Mouse (Mus musculus): ENCODE results near the gene Ppm1l. TPM values are rescaled to one million over a fixed set of nuclear protein-coding genes. Genes with fewer than 3 reads are reported as not detected.

The Ppm1l gene
- polyA plus RNA-seq, 1 experiment from 2014 or later: 17.2 TPM

GRCm38 (mm10) chr3:69576715-69577114 lies 260.1 kb downstream of the Ppm1l start:
- H3K9ac ChIP-seq (ENCODE audit: low read depth, low read length): no peak overlapping the region
- no peak for ATAC-seq (ENCODE audit: low FRiP score)
- no peak overlapping the region for H3K4me2 ChIP-seq (replicated peaks; ENCODE audit: low read depth, low read length)
- no peak overlapping the region for H3K27ac ChIP-seq (ENCODE audit: low read depth, low read length)
- no peaks in the 10 kb centered on the region for H3K27me3 ChIP-seq (ENCODE audit: control insufficient read depth, insufficient read depth, low read length)
- H3K9me3 ChIP-seq (ENCODE audit: control insufficient read depth, low read length): no peaks in the 10 kb centered on the region
- DNase-seq (ENCODE audit: low spot score): no peak
- H3K4me1 ChIP-seq (replicated peaks; ENCODE audit: control insufficient read depth, insufficient read depth, low read length): no peaks in the 10 kb centered on the region
- 91% methylated on average over 3 of the region's 3 CpGs for WGBS
- H3K4me3 ChIP-seq (ENCODE audit: low read depth, low read length): no peak overlapping the region
- H3K36me3 ChIP-seq (ENCODE audit: control insufficient read depth, insufficient read depth, low read length): no peaks in the 10 kb centered on the region

DNA sequence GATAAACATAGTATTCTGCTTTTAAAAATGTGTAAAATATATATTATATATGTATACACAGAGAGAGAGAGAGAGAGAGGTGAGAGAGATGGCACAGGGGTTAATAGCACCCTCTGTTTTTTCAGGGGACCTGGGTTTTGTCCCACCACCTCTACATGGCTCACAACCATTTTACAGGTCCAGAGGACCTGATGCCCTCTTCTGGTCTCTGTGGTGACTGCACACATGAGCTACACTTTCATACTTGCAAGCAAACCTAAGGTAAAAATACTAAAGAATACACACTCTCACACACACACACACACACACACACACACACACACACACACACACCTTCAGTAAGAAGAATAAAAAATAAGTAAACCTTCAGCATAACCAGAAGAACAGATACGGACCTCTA lies 262.1 kb downstream of the Ppm1l start:
- Histone ChIP-seq H3K27ac (ENCODE audit: low read depth, low read length) (no peak overlapping the region), H3K9ac (ENCODE audit: low read depth, low read length) (no peak overlapping the region), H3K27me3 (ENCODE audit: control insufficient read depth, insufficient read depth, low read length) (no peaks in the 10 kb centered on the region), H3K4me3 (ENCODE audit: low read depth, low read length) (no peak overlapping the region), H3K9me3 (ENCODE audit: control insufficient read depth, low read length) (no peaks in the 10 kb centered on the region), H3K4me1 (replicated peaks; ENCODE audit: control insufficient read depth, insufficient read depth, low read length) (no peaks in the 10 kb centered on the region), H3K36me3 (ENCODE audit: control insufficient read depth, insufficient read depth, low read length) (no peaks in the 10 kb centered on the region), H3K4me2 (replicated peaks; ENCODE audit: low read depth, low read length) (no peak overlapping the region)
- 97% methylated on average over 1 of the region's 1 CpGs for WGBS
- no peak for DNase-seq (ENCODE audit: low spot score)
- no peak for ATAC-seq (ENCODE audit: low FRiP score)

DNA sequence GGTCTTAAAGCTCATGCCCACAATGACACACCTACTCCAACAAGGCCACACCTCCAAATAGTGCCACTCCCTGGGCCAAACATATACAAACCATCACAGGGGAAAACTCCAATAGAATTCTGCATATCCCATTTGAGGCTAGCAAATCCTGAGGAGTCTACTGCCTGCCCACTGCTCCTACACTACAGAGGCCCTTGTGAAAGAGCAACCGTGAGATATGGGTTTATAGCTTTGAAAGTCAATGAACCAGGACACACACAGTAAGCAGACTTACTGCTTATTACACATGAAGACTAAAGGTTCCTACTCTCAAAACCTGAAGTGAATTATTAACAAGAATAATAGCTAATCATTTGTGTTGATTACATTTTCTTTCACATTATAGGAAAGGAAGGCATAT lies 267.1 kb downstream of the Ppm1l start:
- Histone ChIP-seq H3K4me3 (ENCODE audit: low read depth, low read length) (no peak overlapping the region), H3K4me2 (replicated peaks; ENCODE audit: low read depth, low read length) (no peak overlapping the region), H3K9me3 (ENCODE audit: control insufficient read depth, low read length) (no peaks in the 10 kb centered on the region), H3K9ac (ENCODE audit: low read depth, low read length) (no peak overlapping the region), H3K27me3 (ENCODE audit: control insufficient read depth, insufficient read depth, low read length) (no peaks in the 10 kb centered on the region), H3K27ac (ENCODE audit: low read depth, low read length) (no peak overlapping the region), H3K36me3 (ENCODE audit: control insufficient read depth, insufficient read depth, low read length) (no peaks in the 10 kb centered on the region), H3K4me1 (replicated peaks; ENCODE audit: control insufficient read depth, insufficient read depth, low read length) (no peaks in the 10 kb centered on the region)
- WGBS: 91% methylated on average over 1 of the region's 1 CpGs
- no peak for ATAC-seq (ENCODE audit: low FRiP score)
- no peak for DNase-seq (ENCODE audit: low spot score)

DNA sequence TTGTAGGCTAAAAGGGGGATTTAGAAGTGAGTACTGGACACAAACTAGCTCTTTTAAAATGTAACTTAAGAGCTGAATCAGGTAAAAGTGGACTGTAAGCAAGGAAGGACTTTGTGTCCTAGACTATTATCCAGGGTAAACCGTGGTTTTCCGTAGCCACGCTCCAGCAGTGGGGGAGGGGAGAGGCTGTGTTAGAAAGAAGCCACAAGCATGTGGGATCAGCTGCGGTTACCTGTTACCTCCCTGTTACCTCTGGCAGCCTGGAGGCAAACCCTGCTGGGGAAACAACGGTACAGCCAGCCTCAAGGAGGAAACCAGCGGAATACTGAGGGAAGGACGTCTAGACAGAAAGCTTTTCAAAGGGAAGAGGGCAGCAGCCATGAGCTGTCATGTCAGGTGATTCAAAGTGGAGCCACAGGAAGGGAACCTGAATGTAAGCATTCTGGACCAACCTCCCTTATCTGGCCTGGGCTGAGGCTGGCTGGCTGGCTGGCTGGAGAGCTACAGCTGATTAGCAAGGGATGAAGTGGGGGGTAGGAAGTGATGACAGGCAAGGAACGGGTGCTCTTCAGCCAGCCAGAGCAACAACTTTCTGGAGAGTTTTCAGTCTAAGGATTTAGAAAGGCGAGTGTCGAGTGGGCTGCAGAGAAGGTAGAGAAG lies 271.6 kb downstream of the Ppm1l start:
- Histone ChIP-seq H3K4me2 (replicated peaks; ENCODE audit: low read depth, low read length) (no peak overlapping the region), H3K36me3 (ENCODE audit: control insufficient read depth, insufficient read depth, low read length) (no peaks in the 10 kb centered on the region), H3K27me3 (ENCODE audit: control insufficient read depth, insufficient read depth, low read length) (no peaks in the 10 kb centered on the region), H3K4me1 (replicated peaks; ENCODE audit: control insufficient read depth, insufficient read depth, low read length) (no peaks in the 10 kb centered on the region), H3K4me3 (ENCODE audit: low read depth, low read length) (no peak overlapping the region), H3K27ac (ENCODE audit: low read depth, low read length) (no peak overlapping the region), H3K9me3 (ENCODE audit: control insufficient read depth, low read length) (no peaks in the 10 kb centered on the region), H3K9ac (ENCODE audit: low read depth, low read length) (no peak overlapping the region)
- no peak for DNase-seq (ENCODE audit: low spot score)
- no peak for ATAC-seq (ENCODE audit: low FRiP score)
- 53% methylated on average over 10 of the region's 10 CpGs for WGBS

- no peaks in the 10 kb centered on the region for H3K27me3 ChIP-seq (ENCODE audit: control insufficient read depth, insufficient read depth, low read length)
- WGBS: 89% methylated on average over 8 of the region's 8 CpGs
These were observed 276.8 kb downstream of the Ppm1l start for GRCm38 (mm10) chr3:69593426-69593825.

DNA sequence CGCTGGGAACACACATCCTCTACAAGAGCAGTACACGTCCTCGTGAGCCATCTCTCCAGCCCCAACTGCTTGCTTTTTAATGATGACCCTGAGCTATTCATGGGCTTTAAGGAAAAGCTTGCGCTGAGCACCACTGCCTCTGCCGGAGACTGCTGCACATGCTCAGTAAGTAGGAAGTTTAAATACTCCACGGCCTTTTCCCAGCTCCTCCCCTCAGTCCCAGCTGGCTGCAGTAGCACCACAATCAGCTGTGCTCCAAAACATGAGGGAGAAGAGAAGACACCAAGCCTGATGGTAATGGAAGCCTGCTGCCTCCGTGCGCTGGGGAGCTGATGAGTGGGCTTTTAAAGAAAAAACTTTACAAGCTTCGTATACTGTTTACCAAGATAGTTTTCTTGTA lies 277.4 kb downstream of the Ppm1l start:
- no peak overlapping the region for H3K4me2 ChIP-seq (replicated peaks; ENCODE audit: low read depth, low read length)
- no peaks in the 10 kb centered on the region for H3K4me1 ChIP-seq (replicated peaks; ENCODE audit: control insufficient read depth, insufficient read depth, low read length)
- H3K9me3 ChIP-seq (ENCODE audit: control insufficient read depth, low read length): no peaks in the 10 kb centered on the region
- no peak overlapping the region for H3K27ac ChIP-seq (ENCODE audit: low read depth, low read length)
- H3K36me3 ChIP-seq (ENCODE audit: control insufficient read depth, insufficient read depth, low read length): no peaks in the 10 kb centered on the region
- peak; percentile 9 for DNase-seq (ENCODE audit: low spot score)
- H3K9ac ChIP-seq (ENCODE audit: low read depth, low read length): no peak overlapping the region
- H3K4me3 ChIP-seq (ENCODE audit: low read depth, low read length): no peak overlapping the region
- WGBS: 77% methylated on average over 9 of the region's 9 CpGs
- ATAC-seq (ENCODE audit: low FRiP score): no peak
- H3K27me3 ChIP-seq (ENCODE audit: control insufficient read depth, insufficient read depth, low read length): no peaks in the 10 kb centered on the region

More at GRCm38 (mm10) chr3:69593426-69593825, 276.8 kb downstream of the Ppm1l start:
- H3K9ac ChIP-seq (ENCODE audit: low read depth, low read length): no peak overlapping the region
- ATAC-seq (ENCODE audit: low FRiP score) (no peak), DNase-seq (ENCODE audit: low spot score) (no peak)
- no peak overlapping the region for H3K27ac ChIP-seq (ENCODE audit: low read depth, low read length)
- no peaks in the 10 kb centered on the region for H3K4me1 ChIP-seq (replicated peaks; ENCODE audit: control insufficient read depth, insufficient read depth, low read length)
- no peaks in the 10 kb centered on the region for H3K36me3 ChIP-seq (ENCODE audit: control insufficient read depth, insufficient read depth, low read length)
- H3K4me2 ChIP-seq (replicated peaks; ENCODE audit: low read depth, low read length): no peak overlapping the region
- H3K9me3 ChIP-seq (ENCODE audit: control insufficient read depth, low read length): no peaks in the 10 kb centered on the region
- no peak overlapping the region for H3K4me3 ChIP-seq (ENCODE audit: low read depth, low read length)

DNA sequence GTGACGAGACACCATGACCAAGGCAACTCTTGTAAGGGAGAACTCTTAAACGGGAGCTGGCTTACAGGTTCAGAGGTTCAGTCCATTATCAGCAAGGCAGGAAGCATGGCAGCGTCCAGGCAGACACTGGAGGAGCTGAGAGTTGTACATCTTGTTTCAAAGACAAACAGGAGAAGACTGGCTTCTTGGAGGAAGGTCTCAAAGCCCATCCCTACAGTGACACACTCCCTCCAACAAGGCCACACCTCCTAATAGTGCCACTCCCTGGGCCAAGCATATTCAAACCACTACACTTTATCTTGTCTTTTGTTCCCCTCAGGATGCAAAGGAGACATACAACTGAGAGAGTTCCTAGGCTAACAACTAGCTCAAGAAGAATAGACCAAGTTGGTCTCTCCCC lies 279.5 kb downstream of the Ppm1l start:
- no peak overlapping the region for H3K4me2 ChIP-seq (replicated peaks; ENCODE audit: low read depth, low read length)

GRCm38 (mm10) chr3:69597211-69597610 lies 280.6 kb downstream of the Ppm1l start:
- DNase-seq (ENCODE audit: low spot score) (no peak), ATAC-seq (ENCODE audit: low FRiP score) (no peak)
- H3K36me3 ChIP-seq (ENCODE audit: control insufficient read depth, insufficient read depth, low read length): no peaks in the 10 kb centered on the region
- H3K4me1 ChIP-seq (replicated peaks; ENCODE audit: control insufficient read depth, insufficient read depth, low read length): no peaks in the 10 kb centered on the region
- WGBS: 90% methylated on average over 6 of the region's 6 CpGs
- H3K4me2 ChIP-seq (replicated peaks; ENCODE audit: low read depth, low read length): peak overlapping the region; percentile 78; the same call in 1 of the 2 replicates
- H3K27me3 ChIP-seq (ENCODE audit: control insufficient read depth, insufficient read depth, low read length): no peaks in the 10 kb centered on the region
- peak overlapping the region; percentile 76; the same call in 1 of the 2 replicates for H3K4me3 ChIP-seq (ENCODE audit: low read depth, low read length)
- no peaks in the 10 kb centered on the region for H3K9me3 ChIP-seq (ENCODE audit: control insufficient read depth, low read length)
- no peak overlapping the region for H3K9ac ChIP-seq (ENCODE audit: low read depth, low read length)
- no peak overlapping the region for H3K27ac ChIP-seq (ENCODE audit: low read depth, low read length)

More for the DNA sequence above, 279.5 kb downstream of the Ppm1l start:
- ATAC-seq (ENCODE audit: low FRiP score) (no peak), DNase-seq (ENCODE audit: low spot score) (no peak)
- Histone ChIP-seq H3K27ac (ENCODE audit: low read depth, low read length) (no peak overlapping the region), H3K27me3 (ENCODE audit: control insufficient read depth, insufficient read depth, low read length) (no peaks in the 10 kb centered on the region), H3K4me1 (replicated peaks; ENCODE audit: control insufficient read depth, insufficient read depth, low read length) (no peaks in the 10 kb centered on the region), H3K4me3 (ENCODE audit: low read depth, low read length) (no peak overlapping the region), H3K36me3 (ENCODE audit: control insufficient read depth, insufficient read depth, low read length) (no peaks in the 10 kb centered on the region), H3K9me3 (ENCODE audit: control insufficient read depth, low read length) (no peaks in the 10 kb centered on the region), H3K9ac (ENCODE audit: low read depth, low read length) (no peak overlapping the region)
- WGBS: 79% methylated on average over 3 of the region's 3 CpGs

DNA sequence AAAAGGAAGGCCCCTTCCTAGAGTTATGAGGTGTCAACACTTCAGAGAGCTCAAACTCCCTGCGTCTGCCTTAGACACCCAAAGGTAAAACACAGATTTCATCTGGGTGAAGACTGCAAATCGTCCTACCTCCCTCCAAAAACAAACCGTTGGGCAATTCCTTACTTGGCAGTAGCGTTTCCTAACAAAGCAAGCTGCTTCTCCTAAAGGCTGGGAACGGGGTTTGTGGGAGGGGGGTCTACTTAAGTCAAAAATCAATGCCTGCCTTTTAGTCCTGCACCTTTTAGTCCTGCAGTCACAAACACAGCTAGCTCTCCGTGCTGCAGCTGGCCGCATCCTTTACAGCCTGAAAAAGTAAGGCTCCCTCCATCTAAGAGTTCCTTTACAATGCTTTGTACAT lies 281.2 kb downstream of the Ppm1l start:
- Histone ChIP-seq H3K4me1 (replicated peaks; ENCODE audit: control insufficient read depth, insufficient read depth, low read length) (no peaks in the 10 kb centered on the region), H3K9ac (ENCODE audit: low read depth, low read length) (peak overlapping the region; percentile 74), H3K4me3 (ENCODE audit: low read depth, low read length) (peak overlapping the region; percentile 76), H3K36me3 (ENCODE audit: control insufficient read depth, insufficient read depth, low read length) (no peaks in the 10 kb centered on the region), H3K27me3 (ENCODE audit: control insufficient read depth, insufficient read depth, low read length) (no peaks in the 10 kb centered on the region), H3K9me3 (ENCODE audit: control insufficient read depth, low read length) (no peaks in the 10 kb centered on the region), H3K27ac (ENCODE audit: low read depth, low read length) (no peak overlapping the region), H3K4me2 (replicated peaks; ENCODE audit: low read depth, low read length) (peak overlapping the region; percentile 78)
- ATAC-seq (ENCODE audit: low FRiP score) (peak; percentile 5; the same call in 1 of the 2 replicates), DNase-seq (ENCODE audit: low spot score) (no peak)
- 9% methylated on average over 7 of the region's 7 CpGs for WGBS

All from hindbrain, embryonic 11.5 days (tissue).